Mouse (Mus musculus) lung, embryonic 16.5 days (tissue): Measurements from ENCODE around the gene Plac8. TPM values are rescaled to one million over a fixed set of nuclear protein-coding genes. Genes with fewer than 3 reads are reported as not detected.

Experiments used
- ATAC-seq: fragments of 200-750 bp; cut with Nextera tagmentation; 2 replicates; pipeline ENCODE4 v1.8.0; 2017; ENCODE audit warnings: low read depth, mild to moderate bottlenecking, moderate library complexity
- H3K27ac ChIP-seq: fragments of 300-500 bp; sonication (generic); 2 replicates; pipeline ENCODE4 v1.5.1; 2014; ENCODE audit warnings: mild to moderate bottlenecking, control low read depth, low read length
- H3K27me3 ChIP-seq: fragments of 300-500 bp; sonication (generic); 2 replicates; pipeline ENCODE4 v1.6.1; 2014; ENCODE audit warnings: low read depth, low read length, mixed read lengths; ENCODE audit not compliant: control insufficient read depth, insufficient read depth
- H3K36me3 ChIP-seq: fragments of 300-500 bp; sonication (generic); 2 replicates; pipeline ENCODE4 v1.6.1; 2014; ENCODE audit warnings: low read length; ENCODE audit not compliant: control insufficient read depth, insufficient read depth
- H3K4me1 ChIP-seq: fragments of 300-500 bp; sonication (generic); replicated peaks from 2 replicates; pipeline ENCODE4 v1.6.1; 2014; ENCODE audit warnings: low read length, mixed read lengths; ENCODE audit not compliant: control insufficient read depth, insufficient read depth
- H3K4me2 ChIP-seq: fragments of 300-500 bp; sonication (generic); 2 replicates; pipeline ENCODE4 v1.6.1; 2014; ENCODE audit warnings: low read depth, low read length, control low read depth
- H3K4me3 ChIP-seq: fragments of 300-500 bp; sonication (generic); 2 replicates; pipeline ENCODE4 v1.5.1; 2014; ENCODE audit warnings: mild to moderate bottlenecking, low read length, control low read depth
- H3K9ac ChIP-seq: fragments of 300-500 bp; sonication (generic); 2 replicates; pipeline ENCODE4 v1.6.1; 2014; ENCODE audit warnings: low read length, control low read depth
- H3K9me3 ChIP-seq: fragments of 300-500 bp; sonication (generic); 2 replicates; pipeline ENCODE4 v1.6.1; 2016; ENCODE audit warnings: low read length; ENCODE audit not compliant: control insufficient read depth
- WGBS: fragments of 180-500 bp; shearing (Covaris S2); extraction: QIAGEN DNeasy Blood & Tissue Kit; methylation state at CpG from one replicate; pipeline ENCODE4 v1.1.7; 2014; 5-methylcytosine and 5-hydroxymethylcytosine counted together
- polyA plus RNA-seq: library from polyadenylated mRNA; unstranded; fragments of >200 nt; fragmentation: Nextera tagmentation; extraction: Ambion mirVana; gene quantifications from 2 replicates; pipeline ENCODE4 v1.2.1, GENCODE M21; 2015

Plac8 gene
- polyA plus RNA-seq = 12.5 and 16.7 TPM in 2 replicates

DNA sequence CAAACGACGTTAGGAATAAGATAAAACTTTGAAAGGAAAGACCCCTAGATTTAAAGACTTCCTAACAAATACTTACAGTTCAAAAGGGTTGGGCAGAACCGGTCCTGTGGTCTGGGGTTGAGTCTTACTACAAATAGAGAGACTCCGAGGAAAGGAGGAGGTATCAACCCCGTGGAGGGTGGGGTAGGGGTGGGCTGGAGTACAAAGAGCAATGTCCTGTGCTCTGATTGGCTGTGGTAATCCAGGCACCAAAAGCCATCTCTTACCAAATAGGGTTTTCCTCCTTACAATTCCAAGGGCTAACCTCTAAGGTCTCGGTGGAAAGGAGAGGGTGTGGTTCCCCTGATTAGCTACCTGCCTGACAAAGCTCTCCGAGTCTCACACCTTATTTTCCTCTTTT lies at the start of gene Plac8:
Plac8 (minus strand) TSS at position 177 of the 400 bp plus-strand sequence.
- peaks cover 13% of the 10 kb centered on the region for H3K4me1 ChIP-seq
- no peaks in the 10 kb centered on the region for H3K27me3 ChIP-seq
- no peak within 1 kb of the TSS for H3K27ac ChIP-seq
- H3K4me3 ChIP-seq = no peak within 1 kb of the TSS
- H3K9me3 ChIP-seq = no peaks in the 10 kb centered on the region
- peak within 1 kb of the TSS; percentile 23 for H3K4me2 ChIP-seq
- ATAC-seq = no peak
- H3K36me3 ChIP-seq = no peaks in the 10 kb centered on the region
- H3K9ac ChIP-seq = no peak within 1 kb of the TSS
- 27% methylated on average over 7 of the region's 7 CpGs for whole genome bisulfite sequencing

DNA sequence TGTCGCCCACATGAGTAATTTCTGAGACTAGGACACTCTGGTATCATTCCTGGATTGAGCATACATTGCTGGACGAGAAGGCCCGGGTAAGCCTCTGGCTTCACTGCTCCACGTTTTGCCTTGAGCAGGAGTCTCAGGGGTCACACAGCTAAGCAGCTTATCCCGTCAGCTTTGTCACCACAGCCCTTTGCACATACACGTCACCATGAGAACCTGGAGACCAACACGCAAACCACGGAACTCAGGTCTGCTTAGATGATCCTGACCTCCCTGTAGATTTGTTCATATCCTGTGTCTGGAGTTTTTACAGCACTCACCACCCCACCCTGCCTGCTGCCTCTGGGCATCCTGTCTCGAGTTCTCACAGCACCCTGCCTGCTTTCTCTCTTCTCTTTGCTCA lies 48.9 kb upstream of the Plac8 start:
- H3K9ac ChIP-seq = no peak overlapping the region
- no peaks in the 10 kb centered on the region for H3K36me3 ChIP-seq
- H3K4me2 ChIP-seq = no peak overlapping the region
- H3K27ac ChIP-seq = no peak overlapping the region
- H3K27me3 ChIP-seq = no peaks in the 10 kb centered on the region
- H3K9me3 ChIP-seq = no peaks in the 10 kb centered on the region
- 70% methylated on average over 8 of the region's 9 CpGs for WGBS
- ATAC-seq = no peak
- H3K4me1 ChIP-seq = peaks cover 2% of the 10 kb centered on the region; the same call in 1 of the 2 replicates
- H3K4me3 ChIP-seq = no peak overlapping the region

DNA sequence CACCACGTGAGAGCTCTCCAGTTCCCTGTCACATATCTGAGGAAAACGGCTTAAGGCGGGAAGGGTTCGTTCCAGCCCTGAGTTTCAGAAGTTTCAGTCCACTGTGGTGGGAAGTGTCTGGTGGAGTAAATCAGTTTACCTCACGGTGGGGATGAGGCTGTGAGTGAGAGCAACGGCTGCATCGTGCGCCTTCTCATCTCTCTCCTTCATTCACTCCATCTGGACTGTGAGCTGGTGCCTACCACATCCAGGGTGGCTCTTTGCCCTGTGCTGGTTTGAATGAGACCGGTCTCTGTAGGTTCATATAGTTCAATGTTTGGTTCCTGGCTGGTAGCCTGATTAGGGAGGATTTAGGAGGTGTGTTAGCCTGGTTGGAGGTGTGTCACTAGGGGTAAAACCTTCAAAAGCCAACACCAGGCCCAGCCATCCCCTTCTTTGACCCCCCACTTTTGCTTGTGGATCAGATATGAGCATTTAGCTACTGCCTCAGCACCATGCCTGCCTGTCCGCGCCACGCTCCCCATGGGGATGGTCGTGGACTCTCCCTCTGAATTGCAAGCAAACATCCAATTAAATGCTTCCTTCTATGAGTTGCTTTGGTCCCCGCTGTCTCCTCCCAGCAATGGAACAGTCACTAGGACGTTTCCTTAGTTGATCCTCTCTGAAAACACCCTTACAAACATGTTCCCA lies 47.7 kb upstream of the Plac8 start:
- no peaks in the 10 kb centered on the region for H3K36me3 ChIP-seq
- H3K9ac ChIP-seq = no peak overlapping the region
- peaks cover 4% of the 10 kb centered on the region; the same call in 1 of the 2 replicates for H3K4me1 ChIP-seq
- no peak overlapping the region for H3K4me2 ChIP-seq
- WGBS = 86% methylated on average over 15 of the region's 15 CpGs
- no peaks in the 10 kb centered on the region for H3K27me3 ChIP-seq
- H3K9me3 ChIP-seq = no peaks in the 10 kb centered on the region
- no peak overlapping the region for H3K27ac ChIP-seq
- no peak for ATAC-seq
- H3K4me3 ChIP-seq = no peak overlapping the region

GRCm38 (mm10) chr5:100613896-100614768 lies 42.1 kb upstream of the Plac8 start:
- WGBS = 83% methylated on average over 17 of the region's 17 CpGs
- no peak for ATAC-seq
- no peak overlapping the region for H3K27ac ChIP-seq

GRCm38 (mm10) chr5:100607868-100608267 lies 35.8 kb upstream of the Plac8 start:
- Histone ChIP-seq H3K27me3 (no peaks in the 10 kb centered on the region), H3K4me2 (no peak overlapping the region), H3K9me3 (no peaks in the 10 kb centered on the region), H3K9ac (no peak overlapping the region), H3K4me3 (no peak overlapping the region), H3K4me1 (peaks cover 19% of the 10 kb centered on the region), H3K27ac (peak overlapping the region; percentile 19), H3K36me3 (no peaks in the 10 kb centered on the region)
- 81% methylated on average over 9 of the region's 9 CpGs for WGBS
- no peak for ATAC-seq

More at GRCm38 (mm10) chr5:100613896-100614768, 42.1 kb upstream of the Plac8 start:
- H3K4me3 ChIP-seq = no peak overlapping the region
- H3K9ac ChIP-seq = no peak overlapping the region
- no peaks in the 10 kb centered on the region for H3K27me3 ChIP-seq
- no peaks in the 10 kb centered on the region for H3K36me3 ChIP-seq
- no peaks in the 10 kb centered on the region for H3K9me3 ChIP-seq
- H3K4me1 ChIP-seq = peaks cover 4% of the 10 kb centered on the region; the same call in 1 of the 2 replicates
- no peak overlapping the region for H3K4me2 ChIP-seq

GRCm38 (mm10) chr5:100607090-100607762 lies 35.2 kb upstream of the Plac8 start:
- 0 out of 2 replicates have a peak overlapping the region, but pooled peaks have one; percentile 8 for H3K4me2 ChIP-seq
- no peaks in the 10 kb centered on the region for H3K9me3 ChIP-seq
- peak; percentile 90 for ATAC-seq
- H3K27me3 ChIP-seq = no peaks in the 10 kb centered on the region
- H3K4me1 ChIP-seq = peaks cover 19% of the 10 kb centered on the region
- no peak overlapping the region for H3K9ac ChIP-seq
- no peaks in the 10 kb centered on the region for H3K36me3 ChIP-seq
- peak overlapping the region; percentile 19 for H3K27ac ChIP-seq
- no peak overlapping the region for H3K4me3 ChIP-seq
- 35% methylated on average over 4 of the region's 4 CpGs for WGBS

GRCm38 (mm10) chr5:100605828-100606229 lies 33.8 kb upstream of the Plac8 start:
- Histone ChIP-seq H3K9me3 (no peaks in the 10 kb centered on the region), H3K9ac (peak overlapping the region; percentile 26; the same call in 1 of the 2 replicates), H3K36me3 (no peaks in the 10 kb centered on the region), H3K27me3 (no peaks in the 10 kb centered on the region), H3K4me1 (peaks cover 19% of the 10 kb centered on the region), H3K4me3 (no peak overlapping the region), H3K4me2 (peak overlapping the region; percentile 41), H3K27ac (peak overlapping the region; percentile 86)
- 14% methylated on average over 9 of the region's 9 CpGs for WGBS
- peak; percentile 84 for ATAC-seq

DNA sequence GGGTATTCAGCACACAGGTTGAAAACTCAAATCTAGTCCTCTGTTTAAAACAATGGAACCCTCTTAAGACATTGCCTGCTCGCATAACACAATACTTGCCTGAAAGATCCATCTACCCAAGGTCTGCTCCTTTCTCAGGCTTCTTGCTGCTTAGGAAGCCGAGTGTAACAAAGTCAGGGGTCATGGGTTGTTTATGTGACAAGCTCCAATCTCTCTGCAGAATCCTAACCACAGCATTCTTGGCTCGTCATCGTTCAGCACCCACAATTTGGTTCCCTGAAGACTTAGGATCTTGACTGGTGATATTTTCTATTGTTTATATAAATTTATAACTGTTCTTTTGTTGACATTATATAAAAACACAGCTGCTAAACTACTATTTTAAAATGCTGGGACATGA lies 32.0 kb upstream of the Plac8 start:
- Histone ChIP-seq H3K36me3 (no peaks in the 10 kb centered on the region), H3K4me2 (no peak overlapping the region), H3K4me3 (no peak overlapping the region), H3K9ac (no peak overlapping the region), H3K27me3 (no peaks in the 10 kb centered on the region), H3K4me1 (peaks cover 19% of the 10 kb centered on the region), H3K27ac (no peak overlapping the region), H3K9me3 (no peaks in the 10 kb centered on the region)
- WGBS = 34% methylated on average over 4 of the region's 4 CpGs
- ATAC-seq = 0 out of 2 replicates have a peak, but pooled peaks have one; percentile 14

- no peak overlapping the region for H3K27ac ChIP-seq
- H3K36me3 ChIP-seq = no peaks in the 10 kb centered on the region
- H3K4me1 ChIP-seq = peaks cover 12% of the 10 kb centered on the region
- no peak overlapping the region for H3K9ac ChIP-seq
- ATAC-seq = no peak
- H3K9me3 ChIP-seq = no peaks in the 10 kb centered on the region
- WGBS = 57% methylated on average over 2 of the region's 2 CpGs
- H3K27me3 ChIP-seq = no peaks in the 10 kb centered on the region
- no peak overlapping the region for H3K4me2 ChIP-seq
- no peak overlapping the region for H3K4me3 ChIP-seq
Observed at GRCm38 (mm10) chr5:100601864-100602263, 29.8 kb upstream of the Plac8 start.
